Mouse (Mus musculus) heart, adult 2 months (tissue): ENCODE measurements around the gene Elmod3.

Experiments used
- CTCF ChIP-seq: fragments of 200-600 bp; IDR thresholded peaks from 2 replicates; pipeline ENCODE4 v1.8.1; 2022; ENCODE audit warnings: antibody characterized with exemption, mild to moderate bottlenecking, moderate library complexity
- EP300 ChIP-seq: fragments of 200-500 bp; IDR thresholded peaks from 2 replicates; pipeline ENCODE4 v1.6.1; 2011; ENCODE audit warnings: low read depth, low read length, control low read depth; ENCODE audit not compliant: insufficient read depth
- POLR2A ChIP-seq: fragments of 200-500 bp; IDR thresholded peaks from 2 replicates; pipeline ENCODE4 v1.6.1; 2011; ENCODE audit warnings: mild to moderate bottlenecking, low read depth, low read length, control low read depth; ENCODE audit not compliant: insufficient read depth

- TF ChIP-seq CTCF (no peak), POLR2A (no peak), EP300 (no peak)
These were observed 11.5 kb downstream of the Elmod3 start for GRCm38 (mm10) chr6:72586701-72587100.
